Mouse (Mus musculus): ENCODE measurements around the gene Add3.

Gene Add3

GRCm38 (mm10) chr19:53260261-53260660 lies 120.0 kb downstream of the Add3 start:
- in situ Hi-C loops (cut with MboI; ENCODE audit: unreplicated experiment in 2 of 2): no loop called here

- in situ Hi-C loops (cut with MboI; ENCODE audit: unreplicated experiment in 2 of 2): no loop called here
Measured at GRCm38 (mm10) chr19:53260828-53261227, 120.6 kb downstream of the Add3 start.

GRCm38 (mm10) chr19:53262061-53262460 lies 121.8 kb downstream of the Add3 start:
- in situ Hi-C loops (cut with MboI; ENCODE audit: unreplicated experiment in 2 of 2): no loop called here

- in situ Hi-C loops (cut with MboI; ENCODE audit: unreplicated experiment in 2 of 2): no loop called here
Measured at GRCm38 (mm10) chr19:53263859-53264733, 123.9 kb downstream of the Add3 start.

- in situ Hi-C loops (cut with MboI; ENCODE audit: unreplicated experiment in 2 of 2): no loop called here
Measured at GRCm38 (mm10) chr19:53264821-53265727, 124.8 kb downstream of the Add3 start.

GRCm38 (mm10) chr19:53267305-53267704 lies 127.1 kb downstream of the Add3 start:
- in situ Hi-C loops (cut with MboI; ENCODE audit: unreplicated experiment in 2 of 2): no loop called here

- in situ Hi-C loops (cut with MboI; ENCODE audit: unreplicated experiment in 2 of 2): no loop called here
Measured at GRCm38 (mm10) chr19:53273055-53273722, 132.9 kb downstream of the Add3 start.

- in situ Hi-C loops (cut with MboI; ENCODE audit: unreplicated experiment in 2 of 2): no loop called here
Measured at GRCm38 (mm10) chr19:53273781-53274428, 133.7 kb downstream of the Add3 start.

GRCm38 (mm10) chr19:53275204-53275603 lies 135.0 kb downstream of the Add3 start:
- in situ Hi-C loops (cut with MboI; ENCODE audit: unreplicated experiment in 2 of 2): no loop called here

- in situ Hi-C loops (cut with MboI; ENCODE audit: unreplicated experiment in 2 of 2): no loop called here
Measured at GRCm38 (mm10) chr19:53276902-53277707, 136.9 kb downstream of the Add3 start.

GRCm38 (mm10) chr19:53278491-53279415 lies 138.5 kb downstream of the Add3 start:
- in situ Hi-C loops (cut with MboI; ENCODE audit: unreplicated experiment in 2 of 2): no loop called here

- in situ Hi-C loops (cut with MboI; ENCODE audit: unreplicated experiment in 2 of 2): no loop called here
Measured at GRCm38 (mm10) chr19:53280254-53280653, 140.0 kb downstream of the Add3 start.

GRCm38 (mm10) chr19:53282571-53282970 lies 142.3 kb downstream of the Add3 start:
- in situ Hi-C loops (cut with MboI; ENCODE audit: unreplicated experiment in 2 of 2): no loop called here

GRCm38 (mm10) chr19:53283742-53284141 lies 143.5 kb downstream of the Add3 start:
- in situ Hi-C loops (cut with MboI; ENCODE audit: unreplicated experiment in 2 of 2): no loop called here

GRCm38 (mm10) chr19:53284268-53285208 lies 144.3 kb downstream of the Add3 start:
- in situ Hi-C loops (cut with MboI; ENCODE audit: unreplicated experiment in 2 of 2): no loop called here

- in situ Hi-C loops (cut with MboI; ENCODE audit: unreplicated experiment in 2 of 2): no loop called here
Measured at GRCm38 (mm10) chr19:53296331-53297254, 156.3 kb downstream of the Add3 start.
